Mouse (Mus musculus): Measurements from ENCODE around the gene Skint8.

DNA sequence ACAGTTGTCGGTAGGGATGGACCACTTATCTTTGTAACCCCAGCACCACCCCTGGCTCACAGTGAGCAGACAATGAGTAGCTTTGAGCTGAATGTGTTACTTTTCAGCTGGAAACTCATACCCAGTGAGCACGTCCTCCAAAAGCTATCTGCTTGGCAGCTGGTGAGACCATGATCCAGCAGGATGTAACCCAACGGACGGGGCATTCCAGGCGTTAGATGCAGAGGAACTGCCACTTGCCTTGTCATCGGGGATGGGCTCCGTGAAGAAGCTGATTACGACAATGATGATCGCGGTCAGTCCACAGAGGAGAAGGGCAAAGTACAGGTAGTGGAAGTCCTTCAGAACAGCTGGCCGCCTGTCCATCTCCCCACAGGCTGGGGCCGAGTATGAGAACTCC is 35.6 kb upstream of the Skint8 start:
- TF ChIP-seq CTCF (IDR thresholded peaks at IDR 0.05; ENCODE audit: control insufficient read depth, insufficient read depth, insufficient read length) (no peak), MAX (IDR thresholded peaks at IDR 0.05) (no peak), MYOD1 (IDR thresholded peaks at IDR 0.05; ENCODE audit: control insufficient read depth, insufficient read length, low read depth) (no peak), USF1 (IDR thresholded peaks at IDR 0.05; ENCODE audit: low read depth) (no peak), CEBPB (IDR thresholded peaks at IDR 0.05; ENCODE audit: low read depth) (no peak), MYOG (IDR thresholded peaks at IDR 0.05; ENCODE audit: control insufficient read depth, extremely low read depth, insufficient read length) (no peak)
